Mouse (Mus musculus) myocyte (in vitro differentiated cells): ENCODE results near the gene Armc3.

Experiments
- CEBPB ChIP-seq: IDR thresholded peaks from 2 replicates; pipeline ENCODE4 v1.6.1; 2011; ENCODE audit warnings: mild to moderate bottlenecking, moderate library complexity; ENCODE audit not compliant: poor library complexity, insufficient read depth, severe bottlenecking
- E2F4 ChIP-seq: IDR thresholded peaks from one replicate; pipeline ENCODE4 v1.6.1; 2011; ENCODE audit warnings: mild to moderate bottlenecking, control low read depth, moderate library complexity; ENCODE audit not compliant: insufficient read depth
- MAX ChIP-seq: IDR thresholded peaks from one replicate; pipeline ENCODE4 v1.6.1; 2011; ENCODE audit warnings: low read depth, mild to moderate bottlenecking, control low read depth
- MYOD1 ChIP-seq, 3 experiments: IDR thresholded peaks; one replicate each; pipeline ENCODE4 v1.6.1; 2011; ENCODE audit warnings: control low read depth in 2 of 3, low read depth in 2 of 3, mild to moderate bottlenecking in 2 of 3, moderate library complexity in 1 of 3; ENCODE audit not compliant: insufficient read length in 2 of 3, control insufficient read depth in 1 of 3
- MYOG ChIP-seq, 3 experiments: IDR thresholded peaks; one replicate each; pipeline ENCODE4 v1.6.1; 2011; ENCODE audit warnings: control low read depth in 2 of 3, low read depth in 2 of 3, mild to moderate bottlenecking in 2 of 3; ENCODE audit not compliant: insufficient read length in 2 of 3, control insufficient read depth in 1 of 3, insufficient read depth in 1 of 3
- POLR2A ChIP-seq: IDR thresholded peaks from one replicate; pipeline ENCODE4 v1.6.1; 2011; ENCODE audit warnings: low read depth, mild to moderate bottlenecking, control low read depth, moderate library complexity; ENCODE audit not compliant: insufficient read length
- POLR2AphosphoS2 ChIP-seq: IDR thresholded peaks from one replicate; pipeline ENCODE4 v1.6.1; 2011; ENCODE audit warnings: low read depth, control low read depth; ENCODE audit not compliant: insufficient read length
- REST ChIP-seq: IDR thresholded peaks from one replicate; pipeline ENCODE4 v1.6.1; 2011; ENCODE audit warnings: mild to moderate bottlenecking, control low read depth, moderate library complexity; ENCODE audit not compliant: insufficient read depth, insufficient read length
- TCF12 ChIP-seq: IDR thresholded peaks from one replicate; pipeline ENCODE4 v1.6.1; 2011; ENCODE audit warnings: mild to moderate bottlenecking, control low read depth; ENCODE audit not compliant: poor library complexity, insufficient read depth, severe bottlenecking
- TCF3 ChIP-seq: IDR thresholded peaks from one replicate; pipeline ENCODE4 v1.6.1; 2011; ENCODE audit warnings: low read depth, control low read depth; ENCODE audit not compliant: insufficient read length
- USF1 ChIP-seq: IDR thresholded peaks from one replicate; pipeline ENCODE4 v1.6.1; 2011; ENCODE audit warnings: low read depth, mild to moderate bottlenecking, control low read depth, moderate library complexity

DNA sequence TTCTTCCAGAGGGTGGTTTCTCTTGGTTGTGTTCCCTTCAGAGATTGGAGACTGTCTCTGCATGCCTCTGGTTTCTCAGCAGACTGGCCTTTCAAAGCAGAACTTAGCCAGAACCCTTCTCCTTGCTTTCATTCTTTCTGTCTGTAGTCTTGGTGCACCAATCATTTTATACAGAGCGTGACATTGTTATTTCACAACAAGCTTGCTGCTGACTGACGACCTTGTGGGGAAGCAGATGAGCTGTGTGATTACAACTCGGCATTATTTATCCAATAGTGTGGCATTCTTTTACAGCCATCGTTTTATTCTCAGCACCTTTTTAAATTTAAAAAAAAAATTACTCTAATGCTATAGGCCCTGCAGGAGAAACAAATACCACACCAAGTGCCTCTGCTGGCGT lies 35.2 kb downstream of the Armc3 start:
- no peak for TF ChIP-seq POLR2A
- TF ChIP-seq MAX = no peak
- TF ChIP-seq MYOG (IDR thresholded peaks at IDR 0.05; ENCODE audit: control insufficient read depth in 1 of 3, insufficient read depth in 1 of 3, insufficient read length in 2 of 3, low read depth in 2 of 3) = no peak
- no peak for TF ChIP-seq REST
- no peak for TF ChIP-seq TCF12
- TF ChIP-seq CEBPB = no peak
- no peak for TF ChIP-seq POLR2AphosphoS2
- TF ChIP-seq USF1 = no peak
- no peak for TF ChIP-seq MYOD1 (IDR thresholded peaks at IDR 0.05; ENCODE audit: control insufficient read depth in 1 of 3, insufficient read length in 2 of 3, low read depth in 2 of 3)
- TF ChIP-seq E2F4 = no peak
- no peak for TF ChIP-seq TCF3
